Comparison of ENCODE assay signal across 10 mouse cellular contexts in the genomic region with DNA sequence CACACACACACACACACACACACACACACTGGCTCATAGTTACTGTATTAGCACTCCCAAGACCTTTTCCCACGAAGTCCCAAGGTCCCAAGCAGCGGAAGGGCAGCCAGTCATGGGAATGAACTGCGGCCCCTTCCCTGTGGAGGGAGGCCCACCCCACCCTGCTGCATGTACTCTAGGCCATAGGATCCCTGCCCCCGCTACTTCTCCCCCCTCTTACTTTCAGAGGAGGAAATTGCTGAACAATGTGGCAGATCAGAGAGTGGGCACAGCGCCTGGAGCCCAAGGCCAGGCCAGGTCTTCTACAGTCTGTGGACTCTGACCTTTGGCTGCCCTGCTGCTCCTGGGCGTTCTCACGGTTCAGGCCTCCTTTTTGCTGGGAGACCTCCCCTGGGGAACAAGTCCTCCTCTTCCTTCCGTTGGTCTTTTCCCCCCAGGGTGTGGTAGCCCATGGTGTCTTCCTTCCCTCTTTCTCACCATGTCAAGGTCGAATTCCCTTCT. TPM values are rescaled to one million over a fixed set of nuclear protein-coding genes. Genes with fewer than 3 reads are reported as not detected.
DNase-seq lines count a peak whose midpoint lies in the region; ATAC-seq and TF ChIP-seq lines count a peak whose summit lies in the region.
"Had no signal": no experiment of that assay in that cellular context is flagged by ENCODE, and none has a peak within 500 bp of the region (broad histone marks: within the 10 kb centered on the region; RNA-seq: fewer than 3 reads in every experiment).

No protein-coding gene starts in this region.

- no peak overlapping the region for H3K27ac ChIP-seq in liver, embryonic 11.5 days (ENCODE audit: low read depth, low read length)
- H3K27ac ChIP-seq in heart, embryonic 12.5 days (ENCODE audit: poor library complexity, severe bottlenecking) = peak overlapping the region; percentile 50
- peak overlapping the region; percentile 14; the same call in 1 of the 2 replicates for H3K27ac ChIP-seq in small intestine, adult 2 months (ENCODE audit: insufficient read depth, low read depth, low read length)
- no peak overlapping the region for H3K27ac ChIP-seq in forebrain, embryonic 13.5 days
- no peak overlapping the region for H3K27ac ChIP-seq in cerebellum, adult 2 months (ENCODE audit: insufficient read depth, low read length)
- H3K27ac ChIP-seq in forebrain, embryonic 15.5 days (replicated peaks) = no peak overlapping the region
- H3K27ac ChIP-seq: embryonic facial prominence, embryonic 13.5 days had no signal

- 41% methylated on average over 9 of the region's 9 CpGs for WGBS in liver, embryonic 11.5 days
- WGBS in heart, embryonic 12.5 days = 46% methylated on average over 9 of the region's 9 CpGs
- WGBS in small intestine, adult 2 months = 28% methylated on average over 9 of the region's 9 CpGs
- WGBS in forebrain, embryonic 13.5 days = 67% methylated on average over 9 of the region's 9 CpGs
- 56% methylated on average over 9 of the region's 9 CpGs for WGBS in cerebellum, adult 2 months
- 71% methylated on average over 9 of the region's 9 CpGs for WGBS in forebrain, embryonic 15.5 days

- H3K4me3 ChIP-seq in liver, embryonic 11.5 days (ENCODE audit: low read depth, low read length) = no peak overlapping the region
- no peak overlapping the region for H3K4me3 ChIP-seq in heart, embryonic 12.5 days
- no peak overlapping the region; the same call in 1 of the 2 replicates for H3K4me3 ChIP-seq in small intestine, adult 2 months (ENCODE audit: low read depth, low read length)
- H3K4me3 ChIP-seq in forebrain, embryonic 13.5 days = no peak overlapping the region
- no peak overlapping the region for H3K4me3 ChIP-seq in cerebellum, adult 2 months (replicated peaks; ENCODE audit: insufficient read depth, low read depth, low read length)
- no peak overlapping the region for H3K4me3 ChIP-seq in forebrain, embryonic 15.5 days
- H3K4me3 ChIP-seq: embryonic facial prominence, embryonic 13.5 days; megakaryocyte, embryonic 14.5 days had no signal

- H3K4me2 ChIP-seq in liver, embryonic 11.5 days = no peak overlapping the region
- H3K4me2 ChIP-seq in heart, embryonic 12.5 days = no peak overlapping the region
- no peak overlapping the region for H3K4me2 ChIP-seq in forebrain, embryonic 13.5 days
- H3K4me2 ChIP-seq in forebrain, embryonic 15.5 days (replicated peaks) = no peak overlapping the region
- H3K4me2 ChIP-seq: embryonic facial prominence, embryonic 13.5 days had no signal

- H3K9me3 ChIP-seq in liver, embryonic 11.5 days (ENCODE audit: control insufficient read depth, low read length) = no peaks in the 10 kb centered on the region
- no peaks in the 10 kb centered on the region for H3K9me3 ChIP-seq in heart, embryonic 12.5 days (replicated peaks)
- H3K9me3 ChIP-seq in forebrain, embryonic 13.5 days (replicated peaks) = no peaks in the 10 kb centered on the region
- no peaks in the 10 kb centered on the region for H3K9me3 ChIP-seq in forebrain, embryonic 15.5 days
- H3K9me3 ChIP-seq: embryonic facial prominence, embryonic 13.5 days; megakaryocyte, embryonic 14.5 days had no signal

- ATAC-seq in liver, embryonic 11.5 days (replicated peaks; ENCODE audit: low FRiP score) = no peak
- 0 out of 2 replicates have a peak, but pooled peaks have one; percentile 44 for ATAC-seq in heart, embryonic 12.5 days (ENCODE audit: insufficient number of reproducible peaks, low FRiP score)
- no peak for ATAC-seq in forebrain, embryonic 13.5 days
- no peak for ATAC-seq in forebrain, embryonic 15.5 days (replicated peaks)

- no peak overlapping the region for H3K9ac ChIP-seq in liver, embryonic 11.5 days (ENCODE audit: low read depth, low read length)
- no peak overlapping the region for H3K9ac ChIP-seq in heart, embryonic 12.5 days
- no peak overlapping the region for H3K9ac ChIP-seq in forebrain, embryonic 13.5 days
- no peak overlapping the region for H3K9ac ChIP-seq in forebrain, embryonic 15.5 days (replicated peaks)
- H3K9ac ChIP-seq: embryonic facial prominence, embryonic 13.5 days had no signal

- TF ChIP-seq POLR2A in small intestine, adult 2 months (IDR thresholded peaks at IDR 0.05; ENCODE audit: low read depth, low read length) = no peak
- TF ChIP-seq POLR2A in cerebellum, adult 2 months (IDR thresholded peaks at IDR 0.05; ENCODE audit: borderline replicate concordance, insufficient read depth, low read length) = no peak

- no peak for TF ChIP-seq CTCF in small intestine, adult 2 months (IDR thresholded peaks at IDR 0.05; ENCODE audit: extremely low read depth, insufficient read length, insufficient replicate concordance, low read depth, low read length)
- no peak for TF ChIP-seq CTCF in cerebellum, adult 2 months (IDR thresholded peaks at IDR 0.05; ENCODE audit: borderline replicate concordance, insufficient read depth, low read depth, low read length)

- peaks cover 9% of the 10 kb centered on the region; the same call in 1 of the 2 replicates for H3K4me1 ChIP-seq in liver, embryonic 11.5 days (replicated peaks; ENCODE audit: control insufficient read depth, insufficient read depth, low read length)
- H3K4me1 ChIP-seq in heart, embryonic 12.5 days (replicated peaks) = peaks cover 29% of the 10 kb centered on the region
- peaks cover 7% of the 10 kb centered on the region; the same call in 1 of the 2 replicates for H3K4me1 ChIP-seq in small intestine, adult 2 months (ENCODE audit: control insufficient read depth, insufficient read depth, insufficient read length, low read length)
- H3K4me1 ChIP-seq in forebrain, embryonic 13.5 days = peaks cover 7% of the 10 kb centered on the region
- peaks cover 2% of the 10 kb centered on the region for H3K4me1 ChIP-seq in cerebellum, adult 2 months (ENCODE audit: control insufficient read depth, insufficient read depth, low read length)
- peaks cover 7% of the 10 kb centered on the region for H3K4me1 ChIP-seq in forebrain, embryonic 15.5 days

- DNase-seq in liver = peak; percentile 23
- DNase-seq in liver, embryonic 11.5 days (ENCODE audit: low spot score) = no peak
- peak; percentile 96 to 97 for DNase-seq in kidney, postnatal 36 days
- DNase-seq in cerebellum, adult 2 months = no peak

- H3K36me3 ChIP-seq in liver, embryonic 11.5 days (ENCODE audit: control insufficient read depth, insufficient read depth, low read length) = no peaks in the 10 kb centered on the region
- no peaks in the 10 kb centered on the region for H3K36me3 ChIP-seq in heart, embryonic 12.5 days
- no peaks in the 10 kb centered on the region for H3K36me3 ChIP-seq in small intestine, adult 2 months (ENCODE audit: control insufficient read depth, insufficient read depth, low read length)
- no peaks in the 10 kb centered on the region for H3K36me3 ChIP-seq in forebrain, embryonic 13.5 days (ENCODE audit: poor library complexity, severe bottlenecking)
- no peaks in the 10 kb centered on the region for H3K36me3 ChIP-seq in forebrain, embryonic 15.5 days
- H3K36me3 ChIP-seq: embryonic facial prominence, embryonic 13.5 days had no signal

- no peaks in the 10 kb centered on the region for H3K27me3 ChIP-seq in liver, embryonic 11.5 days (replicated peaks; ENCODE audit: control insufficient read depth, insufficient read depth, low read length)
- no peaks in the 10 kb centered on the region for H3K27me3 ChIP-seq in heart, embryonic 12.5 days (replicated peaks)
- no peaks in the 10 kb centered on the region for H3K27me3 ChIP-seq in small intestine, adult 2 months (ENCODE audit: control insufficient read depth, insufficient read depth, low read length)
- H3K27me3 ChIP-seq in forebrain, embryonic 13.5 days = no peaks in the 10 kb centered on the region
- no peaks in the 10 kb centered on the region for H3K27me3 ChIP-seq in cerebellum, adult 2 months (ENCODE audit: control insufficient read depth, insufficient read depth, low read length)
- no peaks in the 10 kb centered on the region for H3K27me3 ChIP-seq in forebrain, embryonic 15.5 days
- H3K27me3 ChIP-seq: embryonic facial prominence, embryonic 13.5 days; megakaryocyte, embryonic 14.5 days had no signal

RNA-seq across cellular contexts. Expression of a gene that starts 3.7 kb away (rescaled TPM):
- polyA plus RNA-seq in liver, embryonic 11.5 days (2014; fragmentation: Nextera tagmentation; extraction: Ambion mirVana) = 119 and 123 TPM in 2 replicates
- polyA plus RNA-seq in heart, embryonic 12.5 days (2016; fragmentation: Nextera tagmentation; extraction: Ambion mirVana) = 239 and 245 TPM in 2 replicates
- 36.0 and 39.7 TPM in 2 replicates for polyA plus RNA-seq in small intestine, adult 2 months (2012; rRNA removed)
- polyA plus RNA-seq in forebrain, embryonic 13.5 days (2015; fragmentation: Nextera tagmentation; extraction: Ambion mirVana) = 273 and 289 TPM in 2 replicates
- 218 and 230 TPM in 2 replicates for polyA plus RNA-seq in cerebellum, adult 2 months (2012; rRNA removed)
- 328 and 347 TPM in 2 replicates for polyA plus RNA-seq in forebrain, embryonic 15.5 days (2015; fragmentation: Nextera tagmentation; extraction: Ambion mirVana)

RNA-seq across cellular contexts. Expression of a gene that starts 42.0 kb away (rescaled TPM):
- polyA plus RNA-seq in liver, embryonic 11.5 days (2014; fragmentation: Nextera tagmentation; extraction: Ambion mirVana) = 34.8 and 36.5 TPM in 2 replicates
- 132 and 135 TPM in 2 replicates for polyA plus RNA-seq in heart, embryonic 12.5 days (2016; fragmentation: Nextera tagmentation; extraction: Ambion mirVana)
- polyA plus RNA-seq in small intestine, adult 2 months (2012; rRNA removed) = 18.4 and 22.5 TPM in 2 replicates
- polyA plus RNA-seq in forebrain, embryonic 13.5 days (2015; fragmentation: Nextera tagmentation; extraction: Ambion mirVana) = 4.2 and 6.5 TPM in 2 replicates
- 8.8 and 10.7 TPM in 2 replicates for polyA plus RNA-seq in cerebellum, adult 2 months (2012; rRNA removed)
- 3.3 and 3.6 TPM in 2 replicates for polyA plus RNA-seq in forebrain, embryonic 15.5 days (2015; fragmentation: Nextera tagmentation; extraction: Ambion mirVana)

Comparison
In these comparisons a context has a peak if more than half of its experiments do, and no peak if none do; other contexts are left out.
1. DNase-seq: peak in liver (single experiment) and kidney, postnatal 36 days (2 of 2); none in liver, embryonic 11.5 days (single experiment) and cerebellum, adult 2 months (0 of 2).
2. H3K27ac ChIP-seq: peak in heart, embryonic 12.5 days (single experiment) and small intestine, adult 2 months (single experiment); none in liver, embryonic 11.5 days (single experiment), forebrain, embryonic 13.5 days (single experiment), cerebellum, adult 2 months (single experiment) and forebrain, embryonic 15.5 days (single experiment).